Mouse (Mus musculus): ENCODE measurements around the gene Cct8l1. TPM values are rescaled to one million over a fixed set of nuclear protein-coding genes. Genes with fewer than 3 reads are reported as not detected.

Cct8l1 gene
- total RNA-seq (2022) = under 1 TPM in 2 of 4 experiments, not detected in 2; 0.13 to 0.14 TPM

DNA sequence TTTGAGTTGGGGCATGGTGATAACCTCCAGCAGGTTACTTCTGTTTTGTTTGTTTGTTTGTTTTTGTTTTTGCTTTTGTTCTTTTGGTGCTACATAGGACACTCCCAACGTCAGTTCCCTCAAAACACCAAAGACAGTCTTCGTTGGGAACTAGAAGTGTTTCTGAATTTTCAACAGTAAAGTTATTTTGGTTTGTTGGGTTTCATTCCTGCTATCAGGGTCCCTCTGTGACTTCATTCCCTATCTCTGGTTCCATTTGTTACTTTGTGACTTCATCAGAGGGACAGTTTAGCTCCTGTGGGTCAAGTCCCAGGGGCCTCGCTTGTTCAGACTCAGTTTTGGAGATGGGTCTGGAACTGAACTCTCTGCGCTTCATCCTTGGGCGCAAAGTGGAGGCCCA is at the start of gene Cct8l1:
TSS of gene Cct8l1 (plus strand) at position 301 of the 400 bp plus-strand sequence.
- no peak for DNase-seq

DNA sequence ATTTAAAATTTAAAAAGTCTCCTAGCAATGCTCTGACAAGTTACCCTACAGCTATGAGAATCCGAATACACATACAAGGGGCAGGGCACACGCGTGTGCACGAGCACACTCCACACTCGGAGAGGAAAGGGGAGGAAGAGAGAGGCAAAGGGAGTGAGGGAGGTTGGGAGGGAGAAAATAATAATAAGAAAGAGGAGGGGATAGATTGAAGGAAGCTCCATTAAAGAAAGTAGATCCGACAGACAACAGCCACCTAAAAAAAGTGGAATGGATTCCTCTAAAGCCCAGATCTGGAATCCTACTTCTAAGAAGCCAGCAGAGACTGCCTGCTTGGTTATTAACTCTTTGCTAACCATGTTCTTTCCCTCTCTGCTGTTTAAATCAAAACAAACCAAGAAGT is 43.8 kb upstream of the Cct8l1 start:
- DNase-seq = no peak

DNA sequence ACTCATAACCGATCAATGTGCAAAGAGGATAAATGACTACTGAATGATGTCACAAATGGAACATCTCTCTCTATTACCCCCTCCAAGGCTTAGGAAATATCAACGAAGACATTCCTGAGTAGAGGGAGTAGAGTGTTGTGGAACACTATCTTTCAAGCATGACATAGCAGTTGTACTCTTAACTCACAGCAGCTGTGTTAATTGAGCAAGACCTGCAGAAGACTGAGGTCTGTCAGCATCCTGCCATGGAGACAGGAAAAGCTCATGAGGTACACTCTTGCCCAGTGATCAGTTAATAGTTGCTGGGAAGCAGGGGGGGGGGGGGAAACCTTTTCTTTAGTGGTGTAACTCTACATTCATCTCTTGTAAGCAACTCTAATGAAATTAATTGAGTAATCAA is 40.1 kb upstream of the Cct8l1 start:
- DNase-seq = no peak

DNA sequence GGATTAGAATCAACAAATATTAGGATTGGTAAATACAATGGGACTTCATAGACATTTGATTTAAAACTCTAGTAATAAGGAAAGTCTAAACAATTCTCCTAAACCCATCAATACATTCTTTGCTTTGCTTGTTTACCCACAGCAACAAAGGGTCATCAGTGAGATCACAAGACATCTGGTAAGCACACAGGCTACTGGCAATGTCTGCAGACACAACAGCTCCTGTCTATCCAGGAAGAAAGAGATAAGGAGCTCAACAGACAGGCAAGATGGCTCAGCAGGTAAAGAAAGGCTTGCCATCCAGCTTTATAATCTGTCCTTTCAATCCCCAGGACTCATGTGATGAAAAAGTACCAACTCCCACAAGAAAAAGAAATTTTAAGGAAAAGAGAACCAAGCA is 37.0 kb upstream of the Cct8l1 start:
- no peak for DNase-seq

DNA sequence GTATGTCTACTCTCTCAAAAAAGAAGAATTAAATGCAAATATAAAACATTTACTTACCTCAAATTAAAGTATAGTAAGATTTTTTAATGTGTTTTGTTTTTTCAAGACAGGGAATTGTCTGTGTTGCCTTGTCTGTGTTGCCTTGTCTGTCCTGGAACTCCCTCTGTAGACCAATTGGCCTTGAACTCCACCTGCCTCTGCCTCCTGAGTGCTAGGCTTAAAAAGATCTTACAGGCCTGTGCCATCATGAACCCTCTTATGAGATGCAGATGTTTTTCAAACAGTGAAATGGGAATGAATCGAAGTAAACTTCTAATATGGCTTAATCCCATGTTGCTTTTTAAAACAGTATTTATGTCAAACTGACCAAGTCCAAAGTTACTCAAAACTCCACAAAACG is 19.2 kb upstream of the Cct8l1 start:
- no peak for DNase-seq

DNA sequence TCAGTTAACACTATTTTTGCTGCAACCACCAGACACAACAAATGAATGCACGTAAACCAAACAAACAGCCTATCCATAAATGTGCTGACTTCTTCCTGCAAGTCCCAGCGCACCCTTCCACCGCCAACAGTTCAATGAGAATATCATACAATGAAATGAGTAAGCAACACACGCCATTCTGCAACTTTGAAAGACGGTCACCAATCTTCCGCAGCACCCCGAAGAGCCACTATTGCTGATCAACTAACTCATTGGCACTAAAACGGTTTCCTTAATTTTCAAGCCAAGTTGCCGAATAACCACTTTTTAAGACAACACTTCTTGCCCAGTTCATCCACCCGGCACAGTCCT is 18.5 kb upstream of the Cct8l1 start:
- no peak for DNase-seq

DNA sequence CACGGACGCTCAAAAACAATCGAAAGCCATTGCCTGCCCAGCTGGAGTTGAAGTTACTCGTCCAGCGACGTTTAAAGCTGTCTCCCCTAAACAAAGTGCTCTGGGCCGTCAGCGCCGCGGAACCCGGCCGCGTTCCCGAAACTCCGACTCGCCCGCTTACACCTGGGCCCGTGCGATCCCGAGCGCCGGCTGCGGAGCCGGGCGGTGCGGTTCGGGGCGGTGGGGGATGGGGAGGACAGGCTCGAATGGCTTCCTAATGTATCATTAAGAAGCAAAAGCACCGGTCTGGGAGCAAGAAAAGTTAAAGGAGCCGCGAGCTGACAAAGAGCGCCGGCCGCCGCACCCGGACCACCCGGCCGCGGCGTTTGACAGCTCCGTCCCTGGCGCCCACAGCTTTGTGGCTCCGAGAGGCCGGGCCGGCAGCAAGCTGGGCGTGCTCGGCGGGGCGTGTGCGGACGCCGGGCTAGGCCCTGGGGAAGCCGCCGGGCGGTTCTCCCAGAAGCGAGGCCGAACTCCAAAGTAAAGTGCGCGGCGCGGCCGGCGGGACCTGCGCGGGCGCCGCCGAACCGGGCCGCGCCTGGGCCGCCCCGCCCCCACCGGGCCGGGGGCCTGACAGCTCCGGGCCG is 18.0 kb upstream of the Cct8l1 start:
- peak; percentile 31 for DNase-seq

DNA sequence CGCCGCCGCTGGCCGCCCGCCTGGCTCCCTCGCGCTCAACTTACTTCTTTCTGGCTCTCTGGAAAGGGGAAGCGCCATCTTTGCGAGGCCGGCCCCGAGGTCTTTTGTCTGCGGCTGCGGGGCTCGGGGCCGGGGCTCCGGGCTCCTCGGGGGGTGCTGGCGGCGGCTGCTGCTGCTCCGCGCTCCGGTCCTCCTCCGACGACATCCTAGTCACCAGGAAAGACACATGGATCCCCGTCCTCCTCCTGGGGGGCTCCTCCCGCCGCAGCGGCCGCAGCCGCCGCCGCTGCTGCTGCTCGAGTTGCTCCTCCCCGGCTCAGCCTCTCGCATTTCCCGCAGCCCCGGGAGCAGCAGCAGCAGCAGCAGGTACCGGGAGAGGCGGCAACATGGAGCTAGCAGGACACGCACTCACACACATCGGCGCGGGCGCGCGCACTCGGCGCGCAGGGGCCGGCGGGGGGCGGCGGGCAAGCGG is 17.5 kb upstream of the Cct8l1 start, which contains the start of gene Kmt2c:
TSS of gene Kmt2c (minus strand) at position 438 of the 475 bp plus-strand sequence.
- DNase-seq = peak; percentile 75

DNA sequence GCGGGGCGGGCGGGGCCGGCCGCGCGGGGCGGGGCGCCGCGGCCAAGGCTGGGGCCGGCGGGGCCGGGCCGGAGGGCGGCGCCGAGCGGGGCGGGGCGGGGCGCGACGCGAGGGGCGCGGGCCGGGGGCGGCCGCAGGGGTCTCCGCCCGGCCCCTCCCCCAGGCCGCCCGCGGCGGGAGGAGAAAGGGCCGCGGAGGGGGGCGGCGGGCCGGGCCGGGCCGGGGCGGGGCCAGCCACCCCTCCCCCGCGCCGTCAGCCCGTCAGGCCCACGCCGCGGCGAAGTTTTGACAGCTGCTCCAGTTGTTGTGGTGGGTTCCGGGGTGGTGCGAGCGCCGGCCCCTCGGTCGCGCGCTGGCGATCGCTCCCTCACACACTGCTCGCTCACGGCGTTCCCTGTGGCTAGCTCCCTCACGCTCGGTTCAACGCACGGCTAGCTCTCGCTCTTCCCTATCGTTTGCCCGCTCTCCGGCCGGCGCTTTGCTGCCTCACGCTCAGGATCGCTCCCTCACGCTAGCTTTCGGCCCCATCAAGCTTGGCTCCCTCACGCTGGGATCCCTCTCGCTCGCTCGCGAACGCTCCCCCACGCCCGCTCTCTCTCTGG is 16.9 kb upstream of the Cct8l1 start:
- peak; percentile 61 for DNase-seq

DNA sequence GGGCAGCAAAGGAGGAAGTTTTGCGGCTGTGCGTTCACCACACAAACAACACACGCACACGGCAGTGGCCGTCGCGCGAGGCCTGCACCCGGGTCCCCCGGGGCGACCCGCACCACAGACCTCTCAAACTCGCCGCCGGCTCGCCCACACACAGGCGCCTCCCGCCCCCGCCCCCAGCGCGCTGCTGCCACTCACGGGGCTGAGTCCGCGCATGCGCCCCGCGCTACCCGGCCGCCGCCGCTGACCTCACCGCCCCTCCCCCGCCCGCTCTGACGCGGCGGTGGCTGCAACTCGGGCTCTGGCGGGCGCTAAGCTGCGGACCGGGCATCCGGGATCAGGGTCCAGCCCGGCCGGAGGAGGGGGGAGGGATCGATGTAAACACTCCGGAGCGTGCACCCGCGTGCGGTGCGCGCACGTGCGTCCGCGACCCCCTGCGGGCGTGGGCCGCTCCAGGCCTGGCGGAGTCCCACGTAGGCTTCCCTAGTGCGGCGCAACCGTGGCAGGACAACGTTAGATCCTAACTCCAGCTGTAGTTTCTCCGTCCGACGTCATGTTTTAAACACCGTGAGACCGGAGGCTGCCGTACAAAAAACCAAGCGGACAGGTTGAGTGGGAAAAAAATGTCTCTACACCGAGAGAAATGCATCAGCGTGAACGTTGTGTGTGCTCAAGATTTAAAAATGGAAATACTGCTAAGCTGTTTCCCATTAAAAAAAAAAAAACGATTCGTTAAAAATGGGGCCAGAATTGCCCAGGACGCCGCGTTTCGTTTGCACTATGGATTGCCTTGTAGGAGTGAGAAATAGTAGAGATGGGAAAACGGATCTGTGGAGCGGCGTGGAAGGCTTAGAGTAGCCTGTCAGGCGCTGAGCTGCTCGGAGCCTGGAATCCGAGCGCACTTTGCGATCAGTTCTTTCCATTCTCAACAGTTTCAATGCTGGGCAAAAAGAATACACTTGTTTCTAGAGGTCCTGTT is 16.2 kb upstream of the Cct8l1 start:
- DNase-seq = peak; percentile 94

DNA sequence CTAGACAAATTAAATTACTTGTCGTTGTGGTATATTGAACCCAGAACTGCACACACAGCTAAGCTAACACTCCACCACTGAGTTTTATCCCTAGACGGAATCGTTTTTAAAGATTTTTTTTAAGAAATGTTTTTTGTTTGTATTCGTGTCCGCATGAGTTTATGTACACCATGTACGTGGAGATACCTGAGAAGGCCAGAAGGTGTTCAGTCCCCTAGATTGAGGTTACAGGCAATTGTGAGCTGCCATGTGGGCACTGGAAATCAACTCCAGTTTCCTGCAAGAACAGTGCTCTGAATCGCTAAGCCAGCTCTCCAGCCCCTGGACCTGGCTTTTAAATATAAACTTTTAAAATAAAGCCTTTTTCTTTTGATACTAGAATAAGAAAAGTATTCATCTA is 15.2 kb upstream of the Cct8l1 start:
- no peak for DNase-seq

DNA sequence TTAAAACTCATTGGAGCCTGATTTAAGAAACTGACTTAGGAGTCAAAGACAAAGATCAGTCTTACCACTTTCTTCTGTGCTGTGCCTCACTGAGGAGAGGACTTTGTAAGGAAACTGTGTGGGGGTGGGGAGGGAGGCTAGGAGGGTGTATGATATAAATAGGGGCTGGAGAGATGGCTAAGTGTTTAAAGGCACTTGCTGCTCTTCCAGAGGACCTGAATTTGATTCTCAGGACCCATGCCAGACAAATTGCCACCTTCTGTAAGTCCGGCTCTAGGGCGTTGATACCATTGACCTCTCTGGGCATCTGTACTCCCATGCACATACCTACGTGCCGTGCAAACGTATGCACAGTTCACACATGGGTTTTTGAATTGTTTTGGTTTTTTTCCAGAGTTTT is 9.8 kb upstream of the Cct8l1 start:
- no peak for DNase-seq

DNA sequence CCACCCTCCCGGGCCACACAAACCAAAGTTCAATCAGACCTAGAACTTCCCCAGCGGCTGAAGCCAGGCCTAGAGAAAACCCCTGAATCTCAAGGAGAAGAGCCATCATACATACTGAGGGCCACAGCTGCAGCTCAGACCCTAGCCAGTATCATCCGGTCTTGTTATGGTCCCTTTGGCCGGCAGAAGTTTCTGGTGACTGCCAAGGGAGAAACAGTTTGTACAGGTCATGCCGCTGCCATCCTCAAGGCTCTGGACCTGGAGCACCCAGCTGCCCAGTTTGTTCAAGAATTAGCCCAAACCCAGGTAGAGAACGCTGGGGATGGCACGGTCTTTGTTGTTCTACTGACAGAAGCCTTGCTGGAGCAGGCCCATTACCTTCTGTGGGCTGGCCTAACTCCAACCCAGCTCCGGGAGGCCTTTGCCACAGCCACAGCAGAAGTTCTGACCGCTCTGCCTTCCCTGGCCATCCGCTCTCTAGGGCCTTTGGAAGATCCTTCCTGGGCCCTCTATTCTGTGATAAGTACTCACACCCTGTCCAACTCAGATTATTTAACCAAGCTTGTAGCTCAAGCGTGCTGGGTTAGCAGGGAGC is 531 bp downstream of the Cct8l1 start:
- DNase-seq = no peak

DNA sequence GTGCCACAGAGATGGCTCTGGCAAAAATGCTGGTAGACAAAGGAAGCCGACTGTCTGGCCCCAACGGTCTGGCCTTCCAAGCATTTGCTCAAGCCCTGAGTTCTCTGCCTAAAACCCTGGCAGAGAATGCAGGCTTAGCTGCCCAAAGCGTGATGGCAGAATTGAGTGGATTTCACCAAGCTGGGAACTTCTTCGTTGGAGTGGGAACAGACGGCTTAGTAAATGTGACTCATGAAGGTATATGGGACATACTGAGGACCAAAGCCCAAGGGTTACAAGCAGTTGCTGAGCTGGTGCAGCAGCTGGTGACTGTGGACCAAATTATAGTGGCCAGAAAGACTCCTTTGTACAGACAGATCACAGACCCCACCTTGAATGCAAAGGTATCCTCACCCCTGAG is 1.7 kb downstream of the Cct8l1 start:
- no peak for DNase-seq

DNA sequence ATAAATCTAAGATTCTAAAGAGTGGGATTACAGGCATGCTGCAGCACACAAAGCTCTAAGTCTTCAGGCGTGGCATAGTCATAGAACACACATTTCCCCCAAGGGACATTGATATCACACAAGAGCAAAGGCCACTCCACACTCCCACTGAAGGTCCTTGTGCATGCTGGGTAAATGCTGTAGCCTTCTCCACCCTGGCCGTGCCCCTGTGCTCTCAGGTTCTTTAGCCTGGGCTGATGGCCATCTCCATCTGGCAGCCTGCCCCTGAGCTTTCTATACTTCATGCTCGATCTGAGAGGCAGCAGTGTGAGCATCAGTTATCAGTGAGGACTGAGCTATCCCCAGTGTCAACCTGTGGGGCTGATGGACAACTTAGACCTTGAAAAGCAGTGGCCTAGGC is 4.0 kb downstream of the Cct8l1 start:
- no peak for DNase-seq

DNA sequence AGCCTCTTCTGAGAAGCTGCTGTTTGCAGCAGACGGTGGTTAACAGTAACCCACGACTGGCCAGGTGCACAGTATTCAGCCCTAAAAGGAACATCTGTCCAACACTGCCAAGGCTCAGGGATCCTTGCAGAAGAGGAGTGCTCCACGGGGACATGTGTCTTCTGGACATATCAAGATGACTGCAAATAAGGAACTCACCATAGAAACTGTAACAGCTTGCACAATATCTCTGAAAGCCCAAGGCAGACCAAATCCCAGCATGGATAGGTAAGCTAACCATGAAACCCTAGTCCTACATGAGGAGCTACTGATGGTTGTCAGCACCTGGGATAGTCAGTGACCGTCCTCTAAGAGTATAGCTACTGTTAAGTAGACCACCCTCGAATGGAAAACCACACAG is 5.6 kb downstream of the Cct8l1 start:
- DNase-seq = no peak

DNA sequence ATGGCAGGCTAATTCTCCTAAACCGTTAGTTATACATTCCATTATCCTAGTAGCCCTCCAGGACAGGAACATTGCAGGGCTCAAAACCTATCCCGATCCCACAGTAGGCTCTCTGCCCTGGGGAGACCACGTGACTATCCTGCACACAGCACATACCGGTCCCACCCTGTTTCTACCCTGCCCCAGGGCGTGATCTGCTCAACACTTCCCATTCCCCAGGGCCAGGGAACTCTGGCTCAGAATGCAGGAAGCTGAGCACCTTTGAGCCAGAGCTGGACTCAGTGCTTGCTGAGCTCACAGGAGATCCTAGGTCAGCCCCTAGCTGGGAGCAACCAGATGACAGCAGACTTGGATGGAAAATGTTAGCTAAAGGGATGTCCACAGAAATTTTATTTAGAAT is 10.2 kb downstream of the Cct8l1 start:
- no peak for DNase-seq

DNA sequence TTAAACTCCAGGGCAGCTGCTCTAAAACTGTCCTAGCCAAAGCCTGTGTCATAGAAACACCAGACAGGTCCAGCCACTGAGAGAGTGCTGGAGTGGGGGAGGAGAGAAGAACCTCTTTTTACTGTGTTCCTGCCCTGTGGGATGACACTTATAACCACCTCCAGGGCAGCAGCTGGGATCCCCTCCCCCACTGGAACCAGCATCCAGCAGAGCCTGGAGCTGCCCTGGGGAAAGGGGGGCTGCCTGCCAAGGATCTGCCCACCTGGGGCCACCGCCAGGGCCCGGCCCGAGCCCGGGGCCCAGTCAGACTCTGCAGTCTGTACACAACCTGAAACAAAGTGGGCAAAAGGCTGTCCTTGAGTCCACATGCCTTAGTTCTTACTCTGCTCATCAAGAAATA is 11.1 kb downstream of the Cct8l1 start:
- DNase-seq = peak; percentile 17

DNA sequence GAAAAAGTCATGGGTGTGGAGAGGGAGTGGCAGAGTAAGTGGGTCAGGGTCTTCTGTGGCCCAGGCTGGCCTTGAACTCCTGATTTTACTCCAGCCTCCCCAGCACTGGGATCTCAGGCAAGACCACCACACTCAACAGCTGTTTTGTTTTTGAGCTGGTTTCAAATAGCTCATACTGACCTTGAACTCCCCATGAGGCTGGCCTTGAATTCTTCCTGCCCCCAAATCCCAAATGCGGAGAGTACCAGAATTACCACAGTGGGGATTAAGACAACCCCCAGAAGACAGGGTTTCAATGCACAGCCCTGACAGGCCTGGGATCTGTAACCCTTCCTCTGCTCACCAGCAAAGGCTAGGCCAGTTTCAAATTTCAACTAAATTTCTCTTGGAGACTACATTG is 12.1 kb downstream of the Cct8l1 start:
- no peak for DNase-seq

DNA sequence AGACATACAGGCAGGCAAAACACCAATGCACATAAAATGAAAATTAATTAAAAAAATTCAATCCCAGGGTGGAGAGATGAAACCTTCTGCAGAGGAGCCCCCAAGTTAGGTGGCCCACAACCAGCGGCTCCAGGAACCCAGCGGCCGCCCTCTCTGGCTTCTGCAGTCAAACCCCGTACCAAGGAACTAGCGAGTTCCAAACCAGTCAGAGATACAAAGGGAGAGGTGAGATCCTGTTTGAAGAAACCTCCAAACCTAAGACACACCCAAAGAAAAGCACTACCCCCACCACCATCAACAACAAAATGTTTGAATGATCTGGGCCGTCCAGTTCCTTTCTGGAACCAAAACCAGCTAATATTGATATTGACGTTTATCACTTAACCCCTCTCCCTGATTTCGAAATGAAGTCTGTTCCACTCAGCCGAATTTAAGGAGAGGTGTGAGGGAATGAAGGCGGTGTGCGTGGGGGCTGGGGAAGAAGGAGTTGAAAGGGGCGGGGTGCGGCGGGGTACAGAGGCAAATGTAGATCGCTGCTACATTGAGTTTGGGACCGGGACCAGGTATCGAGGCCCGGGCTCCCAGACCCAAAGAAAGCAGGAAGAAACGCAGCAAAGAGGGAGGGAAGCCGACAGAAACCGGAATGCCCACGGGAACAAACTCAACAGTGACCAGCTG is 13.1 kb downstream of the Cct8l1 start:
- no peak for DNase-seq

DNA sequence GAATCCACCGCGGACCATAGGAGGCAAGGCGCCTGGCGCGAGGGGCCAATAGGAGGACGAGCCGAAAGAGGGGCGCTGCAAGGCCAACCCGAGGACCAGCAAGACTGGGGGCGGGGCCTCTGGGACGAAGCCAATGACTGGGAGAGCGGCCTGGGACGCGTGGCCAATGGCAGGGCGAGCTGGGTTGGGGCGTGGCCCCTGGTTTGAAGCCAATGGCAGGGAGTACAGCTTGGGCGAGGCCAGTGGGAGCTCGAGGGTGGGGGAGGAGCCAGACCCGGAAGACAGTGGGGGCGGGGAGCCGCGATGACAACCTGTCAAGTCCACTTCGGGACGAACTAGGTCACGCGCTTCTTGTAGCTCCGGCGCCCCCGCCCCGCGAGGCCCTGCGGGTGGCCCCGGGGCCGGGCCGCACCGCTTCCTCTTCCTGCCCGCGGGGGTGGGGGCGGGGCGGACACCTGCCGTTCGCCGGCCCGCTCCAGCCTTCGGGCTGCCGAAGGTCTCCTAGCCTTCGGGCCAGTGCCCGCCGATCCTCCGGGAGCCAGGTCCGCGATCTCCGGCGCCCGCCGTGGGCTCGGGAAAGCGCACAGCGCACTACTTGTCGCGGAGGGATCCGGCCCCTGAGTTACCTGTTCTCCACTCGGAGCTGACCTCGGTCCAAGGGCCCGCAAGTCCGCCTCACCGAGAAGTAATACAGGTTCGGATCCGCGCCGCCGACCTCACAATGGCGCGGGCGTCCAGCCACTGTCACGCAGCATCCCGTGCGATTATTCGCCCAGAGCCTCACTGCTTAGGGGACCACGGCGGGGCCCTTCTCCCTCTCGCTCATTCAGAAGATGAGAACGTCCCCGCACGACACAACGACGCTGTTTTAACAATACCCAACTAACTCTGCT is 13.9 kb downstream of the Cct8l1 start:
- peak; percentile 100 for DNase-seq
